In the genomic region with DNA sequence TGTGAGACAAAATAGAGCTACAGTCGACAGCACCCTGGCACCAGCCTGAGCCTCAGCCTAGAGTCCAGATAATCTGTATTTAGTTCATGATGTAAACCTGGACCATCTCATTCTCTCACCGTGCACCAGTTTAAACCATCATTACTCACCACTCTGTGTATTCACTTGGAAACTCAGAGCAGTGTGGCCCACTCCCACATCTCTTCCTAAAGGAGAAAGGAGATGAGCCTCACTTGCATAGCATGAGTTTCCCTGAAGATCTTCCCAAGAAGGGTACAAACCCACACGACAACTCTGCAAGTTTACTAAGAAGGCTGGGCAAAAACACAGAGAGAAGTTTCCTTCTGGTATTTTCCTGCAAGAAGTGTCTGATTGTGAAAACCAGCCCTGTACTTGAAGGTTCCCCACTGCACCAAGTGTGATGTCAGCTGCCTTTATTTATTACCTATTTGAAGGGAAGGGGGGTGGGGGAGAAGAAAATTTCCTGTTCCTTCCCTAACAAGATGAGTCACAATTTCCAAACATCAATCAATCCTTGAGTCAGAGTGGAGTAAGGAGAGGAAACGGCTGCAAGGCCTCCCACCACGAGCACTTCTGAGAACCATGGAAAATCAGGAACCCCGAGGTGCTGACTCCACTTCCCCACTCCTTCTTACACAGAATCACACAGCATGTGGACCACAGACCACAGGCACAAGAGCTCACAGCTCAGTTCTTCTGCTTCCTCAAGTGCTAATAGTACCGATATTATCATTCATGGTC, we compare ENCODE assay signal across 8 mouse cellular contexts.
DNase-seq lines count a peak whose midpoint lies in the region; ATAC-seq lines count a peak whose summit lies in the region.

No protein-coding gene starts in this region.

- H3K9ac ChIP-seq in heart, embryonic 13.5 days: peak overlapping the region; percentile 50
- no peak overlapping the region for H3K9ac ChIP-seq in liver, embryonic 13.5 days

- peak; percentile 60 for DNase-seq in 3134 (ENCODE audit: extremely low read depth, insufficient read length, low spot score)
- peak; percentile 11 for DNase-seq in liver, embryonic 13.5 days
- no peak for DNase-seq in left cerebral cortex, adult 18-20 months (ENCODE audit: low spot score in 2 of 2)
- DNase-seq in thymus, postnatal 10 days (ENCODE audit: low spot score in 2 of 2): no peak
- no peak for DNase-seq in gastrocnemius, postnatal 25 days
- DNase-seq in cerebellum, adult 9-11 months: no peak

- peak; percentile 24 for ATAC-seq in CD4-positive, CD25-positive, alpha-beta regulatory T cell, adult 4 months
- no peak for ATAC-seq in heart, embryonic 13.5 days (ENCODE audit: extremely low read depth, insufficient number of reproducible peaks, low FRiP score, low TSS enrichment)
- ATAC-seq in liver, embryonic 13.5 days (ENCODE audit: low read depth): 0 out of 2 replicates have a peak, but pooled peaks have one; percentile 43

- 0 out of 2 replicates have a peak, but pooled peaks cover 3% of the 10 kb centered on the region for H3K36me3 ChIP-seq in heart, embryonic 13.5 days
- no peaks in the 10 kb centered on the region for H3K36me3 ChIP-seq in liver, embryonic 13.5 days

- no peaks in the 10 kb centered on the region for H3K9me3 ChIP-seq in heart, embryonic 13.5 days
- no peaks in the 10 kb centered on the region for H3K9me3 ChIP-seq in liver, embryonic 13.5 days (replicated peaks)

- no peaks in the 10 kb centered on the region for H3K27me3 ChIP-seq in heart, embryonic 13.5 days (replicated peaks)
- H3K27me3 ChIP-seq in liver, embryonic 13.5 days: no peaks in the 10 kb centered on the region

- peaks cover 68% of the 10 kb centered on the region for H3K4me1 ChIP-seq in heart, embryonic 13.5 days
- peaks cover 37% of the 10 kb centered on the region for H3K4me1 ChIP-seq in liver, embryonic 13.5 days (replicated peaks)

- peak overlapping the region; percentile 68 for H3K27ac ChIP-seq in heart, embryonic 13.5 days (replicated peaks)
- H3K27ac ChIP-seq in liver, embryonic 13.5 days: peak overlapping the region; percentile 37; the same call in 1 of the 2 replicates

- no peak overlapping the region for H3K4me2 ChIP-seq in heart, embryonic 13.5 days
- no peak overlapping the region for H3K4me2 ChIP-seq in liver, embryonic 13.5 days

- 29% methylated on average over 7 of the region's 7 CpGs for WGBS in heart, embryonic 13.5 days
- 29% methylated on average over 7 of the region's 7 CpGs for WGBS in liver, embryonic 13.5 days (ENCODE audit: insufficient replicate concordance)

- H3K4me3 ChIP-seq in heart, embryonic 13.5 days: no peak overlapping the region
- no peak overlapping the region for H3K4me3 ChIP-seq in liver, embryonic 13.5 days (replicated peaks)

Comparison
In these comparisons a context has a peak if more than half of its experiments do, and no peak if none do; other contexts are left out.
1. DNase-seq: peak in 3134 (single experiment) and liver, embryonic 13.5 days (single experiment); none in left cerebral cortex, adult 18-20 months (0 of 2), thymus, postnatal 10 days (0 of 2), gastrocnemius, postnatal 25 days (single experiment) and cerebellum, adult 9-11 months (single experiment).